Mouse (Mus musculus): ENCODE data around the gene Adamts20.
"Not testable (repeated sequence)": the region's sequence is repeated elsewhere in the genome, so short reads cannot be mapped to it uniquely, and the experiment has no call there.

Adamts20 gene

GRCm38 (mm10) chr15:94444043-94444436, 21.2 kb downstream of the Adamts20 start:
- DNase-seq: no peak

DNA sequence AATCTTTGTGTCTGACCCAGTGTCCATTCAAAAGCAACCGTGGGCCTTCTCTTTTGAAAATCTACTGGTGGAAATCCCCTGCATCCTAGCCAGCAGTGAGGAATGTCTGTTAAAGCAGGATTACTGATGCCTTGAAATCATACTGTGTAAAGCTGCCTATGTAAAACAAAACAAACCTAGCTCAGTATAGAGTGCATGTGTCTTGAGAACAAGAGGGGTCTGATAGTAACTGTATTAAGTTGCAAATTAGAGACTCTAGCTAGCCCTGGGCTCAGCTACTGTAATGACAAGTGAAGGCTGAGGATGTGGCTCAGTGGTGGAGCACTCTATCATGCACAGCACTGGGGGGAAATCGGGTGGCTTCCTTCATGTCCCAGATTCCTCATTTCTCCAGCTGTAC, 22.2 kb downstream of the Adamts20 start:
- no peak for DNase-seq

DNA sequence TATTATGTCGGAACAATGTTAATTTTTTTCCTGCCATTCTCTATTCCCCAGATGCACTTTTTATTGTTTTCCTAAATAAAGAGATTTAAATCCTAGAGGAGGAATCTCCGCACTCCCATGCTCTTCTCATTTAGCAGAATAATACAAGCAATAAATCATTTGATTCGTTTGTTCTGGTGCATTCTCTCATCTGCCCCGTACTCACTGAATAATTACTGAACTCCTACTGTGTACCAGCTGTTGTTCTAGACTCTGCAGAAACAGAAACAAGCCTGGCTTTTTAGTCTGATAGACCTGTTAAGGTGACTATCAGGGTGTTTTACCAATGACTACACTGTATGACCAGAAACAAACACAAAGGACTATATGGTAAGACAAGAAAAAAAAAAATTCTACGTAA, 29.7 kb downstream of the Adamts20 start:
- no peak for DNase-seq

- peak in 1 of 2 experiments; percentile 19 for DNase-seq
Measured at GRCm38 (mm10) chr15:94430681-94431405, 34.4 kb downstream of the Adamts20 start.

GRCm38 (mm10) chr15:94428726-94429125, 36.5 kb downstream of the Adamts20 start:
- DNase-seq: no peak

DNA sequence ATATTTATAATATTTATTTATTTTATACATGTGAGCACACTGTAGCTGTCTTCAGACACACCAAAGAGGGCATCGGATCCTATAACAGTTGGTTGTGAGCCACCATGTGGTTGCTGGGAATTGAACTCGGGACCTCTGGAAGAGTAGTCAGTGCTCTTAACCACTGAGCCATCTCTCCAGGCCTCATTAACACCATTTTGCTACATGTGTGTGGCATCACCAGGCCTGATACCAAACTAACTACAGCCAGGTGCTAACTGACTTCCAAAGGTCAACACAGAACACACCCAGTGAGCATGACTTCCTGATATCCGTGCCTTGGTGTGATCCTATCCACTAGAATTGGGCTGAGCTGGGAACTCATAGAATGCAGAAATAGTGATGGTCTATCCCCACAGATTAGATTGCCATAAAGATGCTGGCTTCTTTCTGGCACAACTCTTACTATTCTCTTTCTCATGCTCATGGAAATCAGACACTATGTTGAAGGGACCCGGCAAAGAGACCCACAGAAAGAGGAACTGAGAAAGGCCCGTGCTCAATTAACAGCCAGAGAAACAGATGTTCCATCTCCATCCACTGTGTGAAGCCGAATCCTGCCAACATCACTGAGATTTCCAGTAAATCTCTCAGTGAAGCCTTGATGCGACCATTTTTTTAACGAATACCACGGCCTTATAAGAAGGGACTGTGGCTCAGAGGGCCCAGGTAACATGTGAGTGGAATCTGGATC, 37.6 kb downstream of the Adamts20 start:
- DNase-seq: no peak

GRCm38 (mm10) chr15:94420526-94420925, 44.7 kb downstream of the Adamts20 start:
- no peak for DNase-seq

- no peak for DNase-seq
Measured at GRCm38 (mm10) chr15:94419167-94419566, 46.1 kb downstream of the Adamts20 start.

DNA sequence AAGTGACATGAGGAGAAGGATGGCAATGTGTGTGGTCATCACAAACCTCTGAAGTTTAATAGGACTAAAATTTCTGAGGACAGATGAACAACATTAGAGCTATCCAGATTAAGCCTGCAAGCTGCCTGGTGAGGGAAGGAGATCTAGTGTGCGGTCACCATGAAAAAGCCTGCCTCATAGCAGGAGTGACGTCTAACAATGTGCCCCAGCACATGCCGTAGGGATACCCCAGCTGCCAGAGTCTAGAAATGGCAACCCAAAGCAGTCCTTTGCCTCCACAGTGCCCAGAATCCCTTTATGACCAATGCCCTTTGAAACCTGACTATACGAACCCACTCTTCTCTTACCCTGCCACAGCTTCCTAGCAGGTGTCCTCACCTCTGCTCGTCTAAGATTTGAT, 46.8 kb downstream of the Adamts20 start:
- no peak for DNase-seq

GRCm38 (mm10) chr15:94417216-94418155, 47.7 kb downstream of the Adamts20 start:
- DNase-seq: no peak

GRCm38 (mm10) chr15:94409832-94410231, 55.4 kb downstream of the Adamts20 start:
- peak; percentile 64 to 65 for DNase-seq

DNA sequence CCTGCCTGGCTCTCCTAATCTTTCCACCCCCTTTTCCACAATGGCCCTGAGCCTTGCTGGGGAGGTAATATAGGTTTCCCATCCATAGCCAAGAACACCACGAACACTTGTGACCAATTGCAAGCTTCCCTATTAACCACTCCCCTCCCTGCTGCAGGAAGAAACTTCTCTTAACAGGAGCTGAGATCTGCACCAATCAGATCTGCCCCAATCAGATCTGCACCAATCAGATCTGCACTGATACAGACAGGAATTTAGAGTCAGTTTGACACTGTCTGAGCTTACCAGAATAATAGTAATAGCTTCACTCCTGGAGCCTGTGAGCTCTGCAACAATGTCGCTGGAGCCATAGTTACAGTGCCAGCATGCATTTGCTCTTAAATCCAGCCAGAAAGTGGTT, 58.9 kb downstream of the Adamts20 start:
- no peak for DNase-seq

- DNase-seq: peak; percentile 88 to 94
Measured at GRCm38 (mm10) chr15:94404071-94404545, 61.1 kb downstream of the Adamts20 start.

- peak in 1 of 2 experiments; percentile 25 for DNase-seq
Measured at GRCm38 (mm10) chr15:94403461-94404070, 61.7 kb downstream of the Adamts20 start.

DNA sequence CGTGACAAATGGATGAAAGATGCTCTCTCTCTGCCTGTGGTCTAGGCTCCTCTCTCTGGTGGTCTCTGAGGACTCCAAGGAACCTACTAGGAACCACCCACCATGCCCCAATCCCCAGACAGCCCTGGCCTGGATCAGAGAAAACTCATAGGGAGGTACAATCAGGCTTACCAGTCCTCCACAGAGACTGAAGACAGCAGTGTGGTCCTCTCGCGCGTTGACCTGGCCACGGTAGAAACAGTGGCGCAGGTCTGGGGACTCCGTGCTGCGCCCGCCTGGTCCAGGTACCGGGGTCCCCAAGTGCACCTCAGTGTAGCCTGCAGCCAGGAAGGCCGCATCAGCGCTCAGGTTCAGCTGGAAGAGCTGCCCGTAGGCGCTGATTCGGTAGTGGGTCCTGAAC, 62.2 kb downstream of the Adamts20 start:
- DNase-seq: peak in 1 of 2 experiments; percentile 26

- no peak for DNase-seq
Measured at GRCm38 (mm10) chr15:94392737-94393136, 72.5 kb downstream of the Adamts20 start.

- not testable (repeated sequence) for DNase-seq
Measured at GRCm38 (mm10) chr15:94390127-94390526, 75.1 kb downstream of the Adamts20 start.

DNA sequence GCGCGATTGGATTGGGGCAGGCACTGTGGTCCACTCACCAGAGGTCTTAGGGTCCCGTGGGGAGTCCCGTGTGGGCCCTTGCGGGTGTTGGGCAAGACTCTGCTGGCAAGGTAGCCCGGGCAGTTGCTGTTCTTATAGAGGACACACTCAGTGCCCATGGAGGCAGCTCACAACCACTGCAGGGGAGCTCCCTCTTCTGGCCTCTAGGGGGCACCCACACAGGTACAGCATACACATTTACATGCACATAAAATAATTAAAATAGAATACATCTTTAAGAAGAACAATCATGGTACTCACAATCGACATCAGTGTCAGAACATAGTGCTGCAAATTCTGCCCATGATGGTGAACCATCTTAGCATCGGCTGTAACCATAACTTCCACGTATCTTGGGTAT, 85.8 kb downstream of the Adamts20 start:
- peak; percentile 26 for DNase-seq

DNA sequence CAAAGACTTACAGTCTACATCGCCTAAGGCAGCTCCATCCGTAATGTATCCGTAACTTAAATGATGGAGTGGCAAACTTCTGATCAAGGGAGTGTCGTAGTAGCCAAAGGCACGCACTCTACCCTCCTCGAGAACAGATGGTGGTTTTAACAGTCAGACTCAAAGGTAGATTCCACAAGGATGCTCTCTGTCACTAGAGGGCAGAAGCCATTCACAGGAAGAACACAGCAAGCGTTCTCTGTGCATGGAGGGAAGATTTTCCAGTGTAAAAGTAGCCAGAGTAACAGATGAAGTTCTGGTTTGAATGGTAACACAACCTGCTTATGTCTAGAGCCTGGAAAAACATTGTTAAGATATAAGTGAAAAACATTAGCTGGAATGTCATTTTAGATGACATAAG, 92.7 kb downstream of the Adamts20 start:
- peak; percentile 31 to 37 for DNase-seq

DNA sequence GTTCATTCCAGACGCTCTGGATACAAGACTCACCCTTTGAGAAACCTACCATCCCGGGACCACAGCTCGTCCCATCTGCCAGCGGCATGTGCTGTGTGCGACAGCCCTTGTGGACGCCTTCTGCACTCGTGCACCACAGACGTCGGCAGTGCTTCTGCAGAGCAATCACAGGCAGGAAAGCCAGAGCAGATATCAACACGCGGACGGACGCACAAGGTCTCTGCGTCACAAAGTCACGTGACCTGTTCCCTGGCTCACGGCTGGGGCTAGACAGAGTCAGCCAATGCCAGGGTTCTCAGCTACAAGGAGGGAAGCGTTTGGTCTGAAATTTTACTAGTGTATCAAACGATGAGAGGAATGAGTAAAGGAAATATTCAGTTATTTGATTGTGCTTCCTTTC, 116.2 kb downstream of the Adamts20 start:
- no peak for DNase-seq

GRCm38 (mm10) chr15:94344317-94344716, 120.9 kb downstream of the Adamts20 start:
- no peak for DNase-seq

- DNase-seq: peak; percentile 79 to 87
Measured at GRCm38 (mm10) chr15:94342365-94342764, 122.9 kb downstream of the Adamts20 start.

Measured in cerebellum, postnatal 14 days (tissue).